Mouse (Mus musculus) ES-E14 (cell line): Measurements from ENCODE around the gene Wnt10b. TPM values are rescaled to one million over a fixed set of nuclear protein-coding genes. Genes with fewer than 3 reads are reported as not detected.
"Not testable (repeated sequence)": the region's sequence is repeated elsewhere in the genome, so short reads cannot be mapped to it uniquely, and the experiment has no call there.

Source experiments
- DNase-seq: peaks from one replicate; pipeline ENCODE4 v3.0.0-alpha.2; 2013; ENCODE audit warnings: low read depth, low spot score
- H3K27ac ChIP-seq: 2 replicates; pipeline ENCODE4 v1.5.1; 2012; ENCODE audit warnings: low read depth, mild to moderate bottlenecking, low read length, moderate library complexity, mixed read lengths; ENCODE audit not compliant: poor library complexity, insufficient read depth, severe bottlenecking
- H3K36me3 ChIP-seq: 2 replicates; pipeline ENCODE4 v1.6.1; 2012; ENCODE audit warnings: mild to moderate bottlenecking, low read length, moderate library complexity, mixed read lengths; ENCODE audit not compliant: control insufficient read depth, poor library complexity, insufficient read depth, severe bottlenecking
- H3K4me1 ChIP-seq, 2 experiments: fragments of 150-350 bp in 1 of 2; sonication (generic) in 1 of 2; 2 replicates each; pipeline ENCODE4 v1.6.1; 2012; ENCODE audit warnings: low read length in 2 of 2, mild to moderate bottlenecking in 1 of 2, mixed read lengths in 1 of 2; ENCODE audit not compliant: control insufficient read depth in 2 of 2, insufficient read depth in 2 of 2, poor library complexity in 1 of 2
- H3K4me3 ChIP-seq, 2 experiments: fragments of 150-350 bp in 1 of 2; sonication (generic) in 1 of 2; 2 replicates each; pipeline ENCODE4 v1.5.1; 2012; ENCODE audit warnings: low read length in 2 of 2, low read depth in 1 of 2, mild to moderate bottlenecking in 1 of 2, mixed read lengths in 1 of 2; ENCODE audit not compliant: insufficient read depth in 1 of 2, poor library complexity in 1 of 2, severe bottlenecking in 1 of 2
- H3K9ac ChIP-seq: 2 replicates; pipeline ENCODE4 v1.6.1; 2012; ENCODE audit warnings: low read depth, mild to moderate bottlenecking, low read length, mixed read lengths; ENCODE audit not compliant: poor library complexity, insufficient read depth, severe bottlenecking
- H3K9me3 ChIP-seq: fragments of 150-350 bp; sonication (generic); 2 replicates; pipeline ENCODE4 v1.6.1; 2012; ENCODE audit warnings: low read depth, mild to moderate bottlenecking, low read length; ENCODE audit not compliant: control insufficient read depth, insufficient read depth
- CHD2 ChIP-seq: IDR thresholded peaks from 2 replicates; pipeline ENCODE4 v1.6.1; 2014; ENCODE audit warnings: mild to moderate bottlenecking, low read depth, low read length, inconsistent platforms
- HCFC1 ChIP-seq: IDR thresholded peaks from 2 replicates; pipeline ENCODE4 v1.6.1; 2012; ENCODE audit warnings: low read length, inconsistent platforms, borderline replicate concordance; ENCODE audit not compliant: insufficient read depth
- MAFK ChIP-seq: IDR thresholded peaks from 2 replicates; pipeline ENCODE4 v1.6.1; 2014; ENCODE audit warnings: mild to moderate bottlenecking, low read depth, low read length, inconsistent platforms; ENCODE audit not compliant: insufficient read depth
- ZC3H11A ChIP-seq: IDR thresholded peaks from 2 replicates; pipeline ENCODE4 v1.6.1; 2012; ENCODE audit warnings: low read depth, mild to moderate bottlenecking, inconsistent platforms, low read length, borderline replicate concordance
- ZNF384 ChIP-seq: IDR thresholded peaks from 2 replicates; pipeline ENCODE4 v1.6.1; 2012; ENCODE audit warnings: low read depth, low read length, inconsistent platforms
- in situ Hi-C, 2 experiments: fragments of 600-800 bp; cut with MboI; formaldehyde crosslinking; loops; one replicate each; pipeline ENCODE4 v1.15.1; 2025; ENCODE audit warnings: low sequenced_read_pairs in 2 of 2, inconsistent platforms in 1 of 2; ENCODE audit not compliant: unreplicated experiment in 2 of 2
- total RNA-seq: library from RNA; depleted of rRNA; stranded (reverse); fragments of 300-350 nt; gene quantifications from 2 replicates; pipeline ENCODE4 v1.2.3, GENCODE M21; 2012

Gene Wnt10b
- total RNA-seq, 1 experiment, result 1.3 TPM

DNA sequence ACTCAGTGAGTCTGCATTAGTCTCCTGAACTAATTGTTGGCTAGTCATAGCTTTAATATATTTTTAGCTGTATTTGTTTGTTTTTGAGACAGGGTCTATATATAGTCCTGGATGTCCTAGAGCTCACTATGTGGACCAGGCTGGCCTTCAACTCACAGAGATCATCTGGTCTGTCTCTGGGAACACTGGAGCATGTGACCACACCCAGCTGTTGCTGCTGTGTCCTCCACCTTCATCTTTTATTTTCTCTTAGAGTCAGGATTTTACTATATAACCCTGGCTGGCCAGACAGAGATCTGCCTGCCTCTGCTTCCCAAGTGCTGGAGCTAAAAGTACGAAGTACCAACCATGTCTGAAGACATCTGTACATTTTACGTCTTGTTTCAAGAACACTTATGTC, 28.9 kb downstream of the Wnt10b start:
- no peak overlapping the region for H3K9ac ChIP-seq
- no peak overlapping the region for H3K27ac ChIP-seq
- in situ Hi-C loops, result no loop called here
- TF ChIP-seq CHD2 (no peak), HCFC1 (no peak), ZNF384 (no peak), ZC3H11A (no peak), MAFK (no peak)
- no peaks in the 10 kb centered on the region; a peak in 1 of 4 replicates for H3K4me1 ChIP-seq
- H3K9me3 ChIP-seq, result no peaks in the 10 kb centered on the region
- no peak for DNase-seq
- H3K4me3 ChIP-seq, result no peak overlapping the region
- H3K36me3 ChIP-seq, result peaks cover 2% of the 10 kb centered on the region; the same call in 1 of the 2 replicates

GRCm38 (mm10) chr15:98747296-98747695, 30.7 kb downstream of the Wnt10b start:
- Histone ChIP-seq H3K4me1 (no peaks in the 10 kb centered on the region), H3K9ac (no peak overlapping the region), H3K4me3 (no peak overlapping the region), H3K27ac (no peak overlapping the region), H3K36me3 (peaks cover 5% of the 10 kb centered on the region; the same call in 1 of the 2 replicates), H3K9me3 (no peaks in the 10 kb centered on the region)
- in situ Hi-C loops, result no loop called here
- DNase-seq, result no peak
- no peak for TF ChIP-seq ZNF384
- TF ChIP-seq ZC3H11A, result no peak
- TF ChIP-seq HCFC1, result no peak
- no peak for TF ChIP-seq CHD2
- TF ChIP-seq MAFK, result no peak

- in situ Hi-C loops, result no loop called here
- no peak overlapping the region for H3K9ac ChIP-seq
- TF ChIP-seq CHD2 (no peak), ZC3H11A (no peak), HCFC1 (no peak), MAFK (no peak), ZNF384 (no peak)
- peaks cover 7% of the 10 kb centered on the region; the same call in 1 of the 2 replicates for H3K36me3 ChIP-seq
- H3K27ac ChIP-seq, result no peak overlapping the region
- no peak for DNase-seq
- no peak overlapping the region for H3K4me3 ChIP-seq
- H3K4me1 ChIP-seq, result no peaks in the 10 kb centered on the region
- no peaks in the 10 kb centered on the region for H3K9me3 ChIP-seq
Measured at GRCm38 (mm10) chr15:98746344-98746965, 31.5 kb downstream of the Wnt10b start.

DNA sequence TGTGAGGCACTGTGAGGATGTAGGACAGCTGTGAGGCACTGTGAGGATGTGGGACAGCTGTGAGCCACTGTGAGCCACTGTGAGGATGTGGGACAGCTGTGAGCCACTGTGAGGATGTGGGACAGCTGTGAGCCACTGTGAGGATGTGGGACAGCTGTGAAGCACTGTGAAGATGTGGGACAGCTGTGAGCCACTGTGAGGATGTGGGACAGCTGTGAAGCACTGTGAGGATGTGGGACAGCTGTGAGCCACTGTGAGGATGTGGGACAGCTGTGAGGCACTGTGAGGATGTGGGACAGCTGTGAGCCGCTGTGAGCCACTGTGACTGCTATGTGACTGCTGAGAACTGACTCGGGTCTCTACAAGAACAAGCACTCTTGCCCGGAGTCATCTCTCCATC, 34.1 kb downstream of the Wnt10b start:
- H3K9ac ChIP-seq, in situ Hi-C loops, H3K27ac ChIP-seq, H3K4me1 ChIP-seq, H3K9me3 ChIP-seq, DNase-seq, H3K4me3 ChIP-seq: not testable (repeated sequence)
- peaks cover 27% of the 10 kb centered on the region for H3K36me3 ChIP-seq

DNA sequence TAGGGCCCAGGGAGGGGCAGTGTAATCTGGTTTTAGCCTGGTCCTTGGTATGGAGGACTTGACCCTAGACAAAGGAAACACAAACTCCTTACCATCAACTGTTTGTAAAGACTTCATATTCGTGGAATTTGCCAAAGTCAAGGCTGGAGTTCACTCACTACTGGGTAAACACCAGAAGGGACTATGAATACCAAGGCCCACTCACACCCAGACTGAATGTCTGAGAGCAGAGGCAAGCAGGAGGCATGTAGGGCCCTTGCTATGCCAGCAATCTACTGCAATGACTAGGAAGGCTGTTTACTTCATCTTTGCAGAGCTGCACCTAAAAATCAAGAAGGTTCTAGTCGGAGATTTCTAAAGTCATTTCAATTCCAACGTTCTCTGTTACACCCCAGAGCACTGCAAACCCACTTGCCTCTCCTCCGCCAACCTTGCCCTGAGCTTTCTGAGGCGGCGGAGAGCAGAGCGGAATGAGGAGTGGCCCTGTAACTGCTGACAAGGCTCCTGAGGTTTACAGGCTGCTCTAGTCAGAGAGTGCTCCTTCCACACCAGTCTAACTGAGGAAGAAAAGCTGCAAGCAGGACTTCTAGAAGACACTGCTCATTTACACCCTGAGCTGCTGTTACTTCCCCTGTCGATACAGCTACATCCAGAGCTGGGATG, 35.1 kb downstream of the Wnt10b start:
- H3K36me3 ChIP-seq, result peaks cover 29% of the 10 kb centered on the region
- no peak overlapping the region for H3K9ac ChIP-seq
- no peaks in the 10 kb centered on the region for H3K9me3 ChIP-seq
- no peak for TF ChIP-seq CHD2
- TF ChIP-seq ZC3H11A, result no peak
- TF ChIP-seq MAFK, result no peak
- TF ChIP-seq ZNF384, result no peak
- no peak for TF ChIP-seq HCFC1
- no peaks in the 10 kb centered on the region for H3K4me1 ChIP-seq
- in situ Hi-C loops, result no loop called here
- DNase-seq, result no peak
- H3K27ac ChIP-seq, result no peak overlapping the region
- no peak overlapping the region for H3K4me3 ChIP-seq
